Mouse (Mus musculus): ENCODE results near the gene Pnliprp1. TPM values are rescaled to one million over a fixed set of nuclear protein-coding genes. Genes with fewer than 3 reads are reported as not detected.

Pnliprp1 gene
- total and polyA plus RNA-seq, 3 experiments = not detected

DNA sequence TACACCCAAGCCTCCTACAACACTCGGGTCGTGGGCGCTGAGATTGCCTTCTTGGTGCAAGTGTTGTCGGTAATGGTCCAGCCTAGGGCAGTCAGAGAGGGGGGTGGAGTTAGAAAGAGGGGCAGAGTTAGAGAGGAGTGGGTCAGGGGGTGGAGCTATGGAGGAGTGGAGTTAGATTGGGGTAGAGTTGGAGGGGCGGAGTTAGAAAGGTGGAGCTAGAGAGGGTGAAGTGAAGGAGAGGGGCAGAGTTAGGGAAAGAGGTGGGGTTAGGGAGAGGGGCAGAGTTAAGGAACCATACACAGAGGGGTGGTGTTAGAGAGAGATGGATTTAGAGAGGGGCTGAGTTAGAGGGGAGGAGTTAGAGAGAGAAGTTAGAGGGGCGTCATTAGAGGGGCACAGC, 33.6 kb downstream of the Pnliprp1 start:
- Histone ChIP-seq H3K9ac (ENCODE audit: control insufficient read depth, low read depth, low read length, poor library complexity, severe bottlenecking) (no peak overlapping the region), H3K36me3 (ENCODE audit: control insufficient read depth in 1 of 2, insufficient read depth in 2 of 2, low read length in 2 of 2) (no peaks in the 10 kb centered on the region), H3K27me3 (ENCODE audit: control insufficient read depth in 1 of 2, insufficient read depth in 2 of 2, low read length in 2 of 2) (no peaks in the 10 kb centered on the region), H3K27ac (ENCODE audit: control insufficient read depth, low read depth, low read length) (no peak overlapping the region), H3K79me2 (ENCODE audit: control insufficient read depth, insufficient read depth, low read length, poor library complexity) (no peaks in the 10 kb centered on the region), H3K9me3 (replicated peaks; ENCODE audit: insufficient read depth, low read length) (no peaks in the 10 kb centered on the region), H3K4me3 (ENCODE audit: control insufficient read depth in 1 of 2, insufficient read depth in 1 of 2, low read depth in 2 of 2, low read length in 2 of 2) (no peak overlapping the region), H3K4me1 (ENCODE audit: control insufficient read depth in 1 of 2, insufficient read depth in 2 of 2, low read length in 2 of 2) (no peaks in the 10 kb centered on the region)
- TF ChIP-seq TCF12 (IDR thresholded peaks at IDR 0.05; ENCODE audit: low read depth, low read length) = no peak
- no peak for TF ChIP-seq MAZ (IDR thresholded peaks at IDR 0.05; ENCODE audit: low read depth, low read length)
- no peak for TF ChIP-seq ETS1 (IDR thresholded peaks at IDR 0.05; ENCODE audit: low read depth, low read length)
- no peak for TF ChIP-seq MXI1 (IDR thresholded peaks at IDR 0.05; ENCODE audit: low read depth, low read length)
- TF ChIP-seq USF2 (IDR thresholded peaks at IDR 0.05; ENCODE audit: borderline replicate concordance in 1 of 2, insufficient read depth in 1 of 2, low read depth in 1 of 2, low read length in 2 of 2) = no peak
- TF ChIP-seq MAFK (IDR thresholded peaks at IDR 0.05; ENCODE audit: borderline replicate concordance, low read depth, low read length) = no peak
- no peak for TF ChIP-seq EP300 (IDR thresholded peaks at IDR 0.05; ENCODE audit: low read depth in 1 of 2, low read length in 2 of 2)
- TF ChIP-seq MYB (IDR thresholded peaks at IDR 0.05; ENCODE audit: low read depth, low read length) = no peak
- no peak for TF ChIP-seq ZC3H11A (IDR thresholded peaks at IDR 0.05; ENCODE audit: low read depth, low read length)
- no peak for TF ChIP-seq GATA1 (IDR thresholded peaks at IDR 0.05; ENCODE audit: low read depth, low read length)
- no peak for TF ChIP-seq CHD1 (IDR thresholded peaks at IDR 0.05; ENCODE audit: low read depth, low read length)
- TF ChIP-seq MAX (IDR thresholded peaks at IDR 0.05; ENCODE audit: low read length) = no peak
- no peak for TF ChIP-seq POLR2A (IDR thresholded peaks at IDR 0.05; ENCODE audit: control insufficient read depth in 1 of 2, insufficient read depth in 1 of 2, low read depth in 1 of 2, low read length in 2 of 2, poor library complexity in 1 of 2)
- no peak for TF ChIP-seq E2F4 (IDR thresholded peaks at IDR 0.05; ENCODE audit: borderline replicate concordance, low read depth, low read length)
- no peak for TF ChIP-seq UBTF (IDR thresholded peaks at IDR 0.05; ENCODE audit: borderline replicate concordance, insufficient read depth, low read depth, low read length)
- TF ChIP-seq USF1 (IDR thresholded peaks at IDR 0.05; ENCODE audit: low read depth, low read length) = no peak
- TF ChIP-seq GABPA (IDR thresholded peaks at IDR 0.05; ENCODE audit: low read depth, low read length) = no peak
- TF ChIP-seq CHD2 (IDR thresholded peaks at IDR 0.05; ENCODE audit: low read length) = no peak
- TF ChIP-seq MYC (IDR thresholded peaks at IDR 0.05; ENCODE audit: low read depth, low read length) = no peak
- no peak for TF ChIP-seq POLR2AphosphoS2 (IDR thresholded peaks at IDR 0.05; ENCODE audit: low read length)
- no peak for DNase-seq (ENCODE audit: low read depth, low spot score)

DNA sequence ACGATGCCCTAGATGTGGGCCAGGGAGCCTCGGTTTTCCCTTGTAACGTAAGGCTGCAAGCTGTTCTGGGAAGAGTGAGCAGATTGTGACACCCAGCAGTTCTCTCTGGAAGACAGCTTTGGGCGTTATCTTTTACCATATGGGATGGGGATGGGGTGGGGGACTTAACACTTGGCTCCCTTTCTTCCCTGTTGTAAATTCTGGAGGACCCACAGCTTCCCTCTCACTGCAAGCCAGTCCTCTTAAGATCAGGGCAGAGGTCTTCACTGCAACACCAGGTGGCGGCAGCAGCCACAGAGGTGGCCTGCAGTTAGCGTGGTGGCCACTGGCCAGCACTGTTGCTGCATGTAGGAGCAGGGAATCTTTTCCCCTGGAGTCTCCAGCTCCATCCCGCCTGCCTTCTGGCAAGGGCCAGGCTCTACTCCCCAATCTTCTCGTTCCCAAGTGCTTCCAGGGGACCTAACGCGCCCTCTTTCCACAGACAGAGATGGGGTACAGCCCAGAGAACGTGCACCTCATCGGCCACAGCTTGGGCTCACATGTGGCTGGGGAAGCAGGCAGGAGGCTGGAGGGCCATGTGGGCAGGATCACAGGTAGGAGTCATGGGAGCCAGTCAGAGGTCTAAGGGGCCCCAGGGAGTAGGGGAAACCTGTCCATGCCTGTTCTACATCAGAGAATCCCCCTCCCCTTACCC, 34.3 kb downstream of the Pnliprp1 start:
- no peaks in the 10 kb centered on the region for H3K27me3 ChIP-seq (ENCODE audit: control insufficient read depth in 1 of 2, insufficient read depth in 2 of 2, low read length in 2 of 2)
- H3K36me3 ChIP-seq (ENCODE audit: control insufficient read depth in 1 of 2, insufficient read depth in 2 of 2, low read length in 2 of 2) = no peaks in the 10 kb centered on the region
- no peaks in the 10 kb centered on the region for H3K79me2 ChIP-seq (ENCODE audit: control insufficient read depth, insufficient read depth, low read length, poor library complexity)
- no peak for TF ChIP-seq TBP (IDR thresholded peaks at IDR 0.05; ENCODE audit: low read depth, low read length)
- TF ChIP-seq SMC3 (IDR thresholded peaks at IDR 0.05; ENCODE audit: low read depth, low read length) = no peak
- TF ChIP-seq USF1 (IDR thresholded peaks at IDR 0.05; ENCODE audit: low read depth, low read length) = no peak
- TF ChIP-seq MAZ (IDR thresholded peaks at IDR 0.05; ENCODE audit: low read depth, low read length) = no peak
- no peak for TF ChIP-seq POLR2AphosphoS5 (IDR thresholded peaks at IDR 0.05; ENCODE audit: borderline replicate concordance, low read depth, low read length)
- no peak overlapping the region for H3K9ac ChIP-seq (ENCODE audit: control insufficient read depth, low read depth, low read length, poor library complexity, severe bottlenecking)
- DNase-seq (ENCODE audit: low read depth, low spot score) = no peak
- no peaks in the 10 kb centered on the region for H3K9me3 ChIP-seq (replicated peaks; ENCODE audit: insufficient read depth, low read length)
- no peak overlapping the region for H3K27ac ChIP-seq (ENCODE audit: control insufficient read depth, low read depth, low read length)
- H3K4me3 ChIP-seq (ENCODE audit: control insufficient read depth in 1 of 2, insufficient read depth in 1 of 2, low read depth in 2 of 2, low read length in 2 of 2) = no peak overlapping the region
- no peaks in the 10 kb centered on the region for H3K4me1 ChIP-seq (ENCODE audit: control insufficient read depth in 1 of 2, insufficient read depth in 2 of 2, low read length in 2 of 2)
